Mouse (Mus musculus) granulocyte monocyte progenitor cell, adult 5-6 weeks (primary cell): ENCODE results near the gene Cic. TPM values are rescaled to one million over a fixed set of nuclear protein-coding genes. Genes with fewer than 3 reads are reported as not detected.

ENCODE experiments used
- ATAC-seq: replicated peaks from 2 replicates; pipeline ENCODE4 v1.8.0; 2016; ENCODE audit warnings: mild to moderate bottlenecking, moderate TSS enrichment, inconsistent platforms; ENCODE audit not compliant: poor library complexity, severe bottlenecking
- total RNA-seq, 2 experiments: library from RNA; stranded (forward) in 1 of 2; stranded (reverse) in 1 of 2; fragments of 200-712, 200-1000 nt in 1 of 2; fragments of >200 nt in 1 of 2; fragmentation: Nextera tagmentation in 1 of 2; gene quantifications; 2 replicates each; pipeline ENCODE4 v1.2.3; 2014 to 2017

The Cic gene
- total RNA-seq (2014; fragmentation: Nextera tagmentation) (130 and 136 TPM in 2 replicates), total RNA-seq (2017) (25.1 and 31.3 TPM in 2 replicates)

GRCm38 (mm10) chr7:25267301-25267750 is at the start of gene Cic:
Gene Cic, plus strand, starts transcription at chr7:25267704.
- peak; percentile 69 for ATAC-seq

- ATAC-seq = peak; percentile 10
These were observed 48.6 kb upstream of the Cic start for GRCm38 (mm10) chr7:25218705-25219415.

- ATAC-seq = no peak
These were observed 48.1 kb upstream of the Cic start for GRCm38 (mm10) chr7:25219416-25219750.

GRCm38 (mm10) chr7:25219756-25220456 is 47.6 kb upstream of the Cic start:
- peak; percentile 52 for ATAC-seq

GRCm38 (mm10) chr7:25220457-25221101 is 46.9 kb upstream of the Cic start, which contains the start of gene Dedd2:
Gene Dedd2, minus strand, starts transcription at chr7:25220615.
- peak; percentile 9 for ATAC-seq

GRCm38 (mm10) chr7:25221102-25221883 is 46.2 kb upstream of the Cic start, which contains the start of gene Zfp526:
Gene Zfp526, plus strand, starts transcription at chr7:25221425.
- peak; percentile 56 for ATAC-seq

- ATAC-seq = no peak
These were observed 45.1 kb upstream of the Cic start for GRCm38 (mm10) chr7:25222275-25222967.

GRCm38 (mm10) chr7:25227523-25228300 is 39.8 kb upstream of the Cic start:
- ATAC-seq = no peak

GRCm38 (mm10) chr7:25230690-25231285 is 36.7 kb upstream of the Cic start:
- no peak for ATAC-seq

- ATAC-seq = no peak; the same call in 1 of the 2 replicates
These were observed 35.3 kb upstream of the Cic start for GRCm38 (mm10) chr7:25232101-25232648.

GRCm38 (mm10) chr7:25233061-25233460 is 34.4 kb upstream of the Cic start:
- ATAC-seq = no peak

GRCm38 (mm10) chr7:25235526-25235925 is 32.0 kb upstream of the Cic start:
- no peak for ATAC-seq

- peak; percentile 69 for ATAC-seq
These were observed 30.1 kb upstream of the Cic start, which contains the start of gene Gsk3a for GRCm38 (mm10) chr7:25237249-25238014. Gene Gsk3a, minus strand, starts transcription at chr7:25237851.

GRCm38 (mm10) chr7:25238015-25238706 is 29.3 kb upstream of the Cic start:
- peak; percentile 73 for ATAC-seq

- peak; percentile 66 for ATAC-seq
These were observed 28.5 kb upstream of the Cic start for GRCm38 (mm10) chr7:25238829-25239623.

- ATAC-seq = no peak
These were observed 26.9 kb upstream of the Cic start for GRCm38 (mm10) chr7:25240631-25241030.
